Mouse (Mus musculus) cerebral cortex, adult 2 months (tissue): ENCODE results near the gene Rtbdn.

Source experiments
- WGBS: fragments of 180-500 bp; shearing (Covaris S2); methylation state at CpG from one replicate; pipeline ENCODE4 v1.1.7; 2018; 5-methylcytosine and 5-hydroxymethylcytosine counted together

The Rtbdn gene

GRCm38 (mm10) chr8:84956768-84957167, 10.0 kb downstream of the Rtbdn start:
- WGBS: 44% methylated on average over 2 of the region's 2 CpGs

- WGBS: 91% methylated on average over 7 of the region's 7 CpGs
Observed at GRCm38 (mm10) chr8:84959811-84960210, 13.0 kb downstream of the Rtbdn start.

DNA sequence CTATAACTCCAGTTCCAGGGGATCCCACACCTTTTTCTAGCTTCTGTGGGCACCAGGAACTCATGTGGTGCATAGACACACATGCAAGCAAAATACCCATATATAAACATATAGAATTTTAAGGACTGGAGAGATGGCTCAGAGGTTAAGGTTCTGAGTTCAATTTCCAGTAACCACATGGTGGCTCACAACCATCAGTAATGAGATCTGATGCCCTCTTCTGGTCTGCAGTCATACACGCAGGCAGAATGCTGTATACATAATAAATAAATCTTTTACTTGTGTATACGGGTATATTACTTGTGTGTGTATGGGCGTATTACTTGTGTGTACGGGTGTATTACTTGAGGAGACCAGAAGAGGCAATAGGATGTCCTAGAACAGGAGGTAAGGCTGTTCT, 17.2 kb downstream of the Rtbdn start:
- 84% methylated on average over 4 of the region's 4 CpGs for WGBS

GRCm38 (mm10) chr8:84965731-84966291, 19.0 kb downstream of the Rtbdn start:
- under 1% methylated on average over 41 of the region's 41 CpGs for WGBS

DNA sequence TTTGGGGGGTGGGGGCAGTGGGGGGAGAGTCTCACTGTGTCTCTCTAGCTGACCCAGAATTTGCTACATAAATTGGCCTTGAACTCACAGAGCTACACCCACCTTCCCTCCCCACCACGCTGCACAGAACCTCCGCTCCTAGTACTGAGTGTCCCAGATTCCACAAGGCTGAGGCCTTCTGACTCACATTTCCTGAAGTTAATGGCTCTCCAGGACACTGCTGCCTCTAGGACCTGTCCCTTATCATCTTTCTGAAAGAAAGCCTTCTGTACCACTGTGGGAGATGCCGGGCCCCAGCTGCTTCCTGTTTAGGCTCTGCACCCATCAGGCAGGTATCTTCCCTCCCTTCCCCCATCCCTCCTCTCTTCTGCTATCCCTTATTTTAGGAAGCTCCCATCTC, 19.8 kb downstream of the Rtbdn start:
- WGBS: 58% methylated on average over 3 of the region's 3 CpGs

DNA sequence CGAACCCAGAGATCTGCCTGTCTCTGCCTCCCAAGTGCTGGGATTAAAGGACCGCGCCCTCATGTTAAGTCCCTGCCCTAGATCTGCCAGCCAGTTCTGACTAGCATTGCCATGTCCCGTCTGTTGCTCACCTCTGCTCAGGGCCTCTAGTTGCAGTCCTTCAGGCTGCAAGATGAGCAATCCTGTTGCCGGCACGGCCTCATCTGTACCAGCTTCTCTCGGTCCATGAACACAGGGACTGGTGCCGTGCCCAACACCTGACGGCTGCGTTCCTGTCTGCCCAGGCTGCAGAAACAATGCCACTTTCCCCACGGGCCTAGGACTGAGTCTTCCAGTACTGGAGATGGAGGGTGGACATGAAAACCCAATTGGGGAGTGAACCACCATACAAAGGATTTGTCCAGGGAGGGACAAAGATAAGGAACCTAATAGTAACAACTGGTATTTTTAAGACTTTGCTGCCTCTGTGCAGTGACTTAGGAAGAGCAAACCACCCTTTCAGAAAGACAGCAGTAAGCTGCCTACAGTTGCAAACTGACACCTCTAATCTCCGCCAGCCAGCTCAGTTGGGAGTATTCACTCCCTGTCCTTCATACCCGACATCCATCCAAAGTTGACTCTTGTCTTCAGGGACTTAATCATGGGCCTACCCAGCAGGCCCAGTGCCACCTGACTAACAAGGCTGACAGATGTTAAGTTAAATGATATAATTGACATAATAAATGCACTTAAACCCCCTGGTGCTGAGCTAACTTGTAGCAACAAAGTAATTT, 20.9 kb downstream of the Rtbdn start:
- 89% methylated on average over 13 of the region's 13 CpGs for WGBS

GRCm38 (mm10) chr8:84968650-84969049, 21.9 kb downstream of the Rtbdn start:
- 14% methylated on average over 2 of the region's 2 CpGs for WGBS

- under 1% methylated on average over 56 of the region's 56 CpGs for whole genome bisulfite sequencing
Observed at GRCm38 (mm10) chr8:84969241-84970134, 22.7 kb downstream of the Rtbdn start, which contains the start of the genes Gm49661, Prdx2 and Rnaseh2a. Gm49661 (minus strand) TSS chr8:84969433. Prdx2 (plus strand) TSS chr8:84969587. Rnaseh2a (minus strand) TSS chr8:84969767.

GRCm38 (mm10) chr8:84970135-84970790, 23.5 kb downstream of the Rtbdn start:
- 6% methylated on average over 21 of the region's 21 CpGs for WGBS

DNA sequence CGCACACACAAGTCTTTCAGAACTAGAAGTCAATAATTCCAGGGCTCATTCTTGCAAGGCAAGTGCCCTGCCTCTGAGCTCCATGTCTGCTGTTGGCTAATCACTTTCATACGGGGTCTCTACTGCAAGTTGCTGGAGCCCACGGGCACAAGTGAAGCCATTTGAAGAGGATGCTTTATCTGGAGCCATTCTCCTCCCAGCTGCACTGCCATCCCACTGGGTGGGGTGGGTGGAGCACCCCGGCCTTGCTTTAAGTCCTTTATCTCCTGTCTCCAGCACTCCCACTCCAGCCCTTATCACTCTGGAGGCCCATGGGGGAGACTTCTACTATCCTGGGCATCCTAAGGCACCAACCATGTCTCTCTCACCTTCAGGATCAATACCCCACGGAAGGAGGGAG, 24.1 kb downstream of the Rtbdn start:
- WGBS: 47% methylated on average over 5 of the region's 5 CpGs

DNA sequence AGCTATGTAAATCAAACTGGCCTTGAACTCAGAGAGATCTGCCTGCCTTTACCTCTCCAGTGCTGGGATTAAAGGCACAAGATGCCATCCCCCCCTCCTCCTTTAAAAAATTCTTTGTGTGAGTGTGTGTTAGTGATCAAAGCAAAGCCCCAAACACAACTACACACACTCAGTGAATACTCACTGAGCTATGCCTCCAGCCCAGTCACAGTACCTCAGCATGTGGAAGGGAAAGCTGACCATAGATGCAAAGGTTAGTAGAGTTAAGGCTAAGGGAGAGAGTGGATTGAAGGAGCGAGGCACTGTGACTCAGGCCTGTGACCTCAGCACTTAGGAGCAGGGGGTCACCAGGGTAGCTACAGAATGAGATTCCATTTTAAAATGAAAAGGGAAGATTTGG, 26.3 kb downstream of the Rtbdn start:
- WGBS: 85% methylated on average over 1 of the region's 1 CpGs

DNA sequence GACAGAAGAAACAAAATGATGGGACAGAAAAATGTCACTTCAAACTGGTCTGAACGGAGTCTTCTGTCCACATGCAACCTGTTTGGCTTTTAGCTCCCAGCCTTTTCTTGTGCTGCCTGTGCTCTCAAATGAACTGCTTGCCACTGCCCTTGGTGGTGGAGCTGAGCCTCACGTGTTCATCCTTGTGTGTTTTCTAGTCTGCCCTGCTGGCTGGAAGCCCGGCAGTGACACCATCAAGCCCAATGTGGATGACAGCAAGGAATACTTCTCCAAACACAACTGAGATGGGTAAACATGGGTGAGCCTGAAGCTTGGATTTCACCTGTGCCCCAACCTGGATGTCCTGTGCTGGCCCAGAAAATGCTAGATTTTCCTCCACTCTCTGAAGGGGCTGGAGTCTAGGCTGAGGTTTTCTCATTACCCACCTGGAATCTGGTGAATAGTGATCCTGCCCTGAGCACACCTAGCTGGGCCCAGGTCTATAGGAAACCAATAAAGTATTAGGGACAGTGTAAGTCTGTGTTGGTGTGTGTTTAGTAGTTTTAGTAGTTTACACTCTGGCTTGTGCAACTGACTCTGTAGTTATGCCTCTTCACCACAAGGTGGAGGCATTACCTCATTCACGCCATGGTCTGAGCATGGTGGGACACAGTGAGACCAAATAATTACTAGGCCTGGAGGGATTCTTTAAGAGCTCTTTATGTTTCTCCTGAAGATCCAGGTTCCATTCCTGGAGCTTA, 27.2 kb downstream of the Rtbdn start:
- 37% methylated on average over 4 of the region's 4 CpGs for whole genome bisulfite sequencing

DNA sequence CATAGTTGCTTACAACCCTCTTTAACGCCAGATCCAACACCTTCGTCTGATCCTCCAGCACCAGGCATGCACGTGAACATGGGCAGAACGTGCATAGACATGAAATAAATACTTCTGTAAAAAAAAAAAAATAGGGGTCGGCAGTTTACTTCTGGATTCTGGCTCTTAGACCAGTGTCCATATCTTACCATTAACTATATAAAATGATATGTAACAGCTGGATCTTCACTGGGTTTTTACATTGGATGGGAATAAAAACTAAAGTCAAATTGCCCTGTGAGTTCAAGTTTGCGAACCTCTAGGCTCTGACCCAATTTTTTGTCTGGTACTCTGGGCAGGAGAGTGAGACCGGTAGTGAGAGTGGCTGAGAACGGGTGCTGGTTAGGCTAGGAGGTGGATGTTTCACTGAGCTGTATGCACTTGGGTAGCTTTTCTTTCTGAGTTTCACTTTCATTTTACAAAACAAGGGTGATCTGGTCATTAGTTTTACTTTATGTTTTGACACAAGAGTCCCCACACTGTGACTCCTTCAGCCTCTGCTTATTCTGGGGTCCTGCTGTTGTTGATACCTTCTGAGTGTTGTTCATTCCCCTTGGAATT, 27.9 kb downstream of the Rtbdn start:
- 73% methylated on average over 8 of the region's 8 CpGs for WGBS

DNA sequence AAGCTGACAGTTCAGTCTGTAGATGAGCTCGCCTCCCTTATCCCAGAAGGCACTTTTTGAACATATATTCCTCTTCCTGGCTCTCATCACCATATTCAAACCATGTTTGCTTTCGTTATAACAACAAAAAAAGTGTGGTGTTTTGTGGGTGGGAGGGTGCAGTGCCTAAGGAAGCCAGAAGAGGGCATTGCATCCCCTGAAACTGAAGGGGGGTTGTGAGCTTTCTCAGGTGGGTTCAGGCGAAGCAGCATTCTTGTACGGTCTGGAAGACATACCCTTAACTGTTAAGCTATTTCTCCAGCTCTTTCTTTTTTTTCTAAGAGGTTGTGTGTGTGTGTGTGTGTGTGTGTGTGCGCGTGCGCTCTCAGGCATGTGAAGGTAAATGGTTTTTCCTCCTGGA, 28.6 kb downstream of the Rtbdn start:
- 17% methylated on average over 7 of the region's 7 CpGs for WGBS

DNA sequence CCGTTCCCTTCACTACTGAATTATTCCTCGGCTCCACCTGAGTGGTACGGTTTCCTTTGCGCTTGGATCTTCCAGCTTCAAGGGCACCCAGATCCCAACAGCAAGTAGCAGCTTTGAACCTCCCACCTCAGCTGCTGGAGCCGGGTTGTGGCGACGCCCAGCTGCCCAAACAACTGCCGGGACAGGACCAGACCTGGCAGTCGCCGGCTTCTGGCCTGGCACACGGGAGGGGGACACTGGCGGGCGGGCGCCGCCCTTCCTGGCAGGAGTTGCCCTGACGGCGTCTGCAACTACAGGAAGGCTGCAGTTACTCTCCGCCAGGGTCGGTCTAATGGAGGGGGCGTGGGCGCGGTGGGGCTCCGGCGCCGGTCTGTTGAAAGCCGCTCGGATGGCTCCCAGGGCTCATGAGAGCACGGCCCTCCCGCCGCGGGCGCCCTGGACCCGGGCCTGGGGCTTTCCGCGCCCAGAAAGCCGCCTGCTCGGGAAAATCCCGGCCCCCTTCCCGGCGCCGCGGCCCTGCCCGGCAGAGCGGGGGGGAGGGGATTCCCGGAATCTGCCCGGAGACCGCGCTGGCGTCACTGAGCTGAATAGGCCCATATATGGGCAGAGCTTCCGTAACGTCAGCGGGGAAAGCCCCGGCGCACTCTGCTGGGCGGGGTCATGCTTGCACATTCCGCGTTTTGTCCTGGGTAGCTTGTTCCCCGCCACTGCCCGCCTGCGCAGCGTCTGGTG, 29.4 kb downstream of the Rtbdn start:
- under 1% methylated on average over 61 of the region's 61 CpGs for WGBS

DNA sequence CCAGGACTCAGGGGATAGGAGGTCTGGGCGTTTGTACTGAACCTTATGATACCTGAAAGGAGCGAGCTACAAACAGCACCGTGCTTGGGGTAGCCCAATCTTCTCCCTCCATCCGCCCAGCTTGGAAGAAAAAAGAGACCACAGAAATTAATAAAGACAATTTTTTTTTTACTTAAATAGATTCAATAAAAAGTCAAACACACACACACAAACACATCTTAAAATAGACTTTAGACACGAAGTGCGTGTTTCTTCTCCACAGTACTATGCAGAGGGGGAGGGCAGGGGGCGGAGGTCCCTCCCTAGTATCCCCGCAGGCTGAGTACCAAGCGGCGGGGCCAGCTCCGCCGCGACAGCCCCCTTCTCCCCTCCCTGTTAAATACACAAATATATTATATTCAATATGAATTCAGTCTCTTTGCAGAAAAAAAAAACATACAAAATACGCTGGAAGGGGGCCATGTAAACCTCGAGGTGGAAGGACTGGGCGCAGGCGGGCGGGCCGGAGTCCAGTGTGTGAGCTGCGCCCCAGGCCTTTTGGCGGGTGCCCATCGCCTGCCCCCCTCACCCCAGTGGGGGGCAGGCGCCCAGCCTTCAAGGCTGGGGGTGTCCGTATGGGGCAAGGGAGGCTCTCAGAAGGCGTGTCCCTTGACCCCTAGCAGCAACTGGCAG, 30.1 kb downstream of the Rtbdn start:
- under 1% methylated on average over 25 of the region's 25 CpGs for WGBS

DNA sequence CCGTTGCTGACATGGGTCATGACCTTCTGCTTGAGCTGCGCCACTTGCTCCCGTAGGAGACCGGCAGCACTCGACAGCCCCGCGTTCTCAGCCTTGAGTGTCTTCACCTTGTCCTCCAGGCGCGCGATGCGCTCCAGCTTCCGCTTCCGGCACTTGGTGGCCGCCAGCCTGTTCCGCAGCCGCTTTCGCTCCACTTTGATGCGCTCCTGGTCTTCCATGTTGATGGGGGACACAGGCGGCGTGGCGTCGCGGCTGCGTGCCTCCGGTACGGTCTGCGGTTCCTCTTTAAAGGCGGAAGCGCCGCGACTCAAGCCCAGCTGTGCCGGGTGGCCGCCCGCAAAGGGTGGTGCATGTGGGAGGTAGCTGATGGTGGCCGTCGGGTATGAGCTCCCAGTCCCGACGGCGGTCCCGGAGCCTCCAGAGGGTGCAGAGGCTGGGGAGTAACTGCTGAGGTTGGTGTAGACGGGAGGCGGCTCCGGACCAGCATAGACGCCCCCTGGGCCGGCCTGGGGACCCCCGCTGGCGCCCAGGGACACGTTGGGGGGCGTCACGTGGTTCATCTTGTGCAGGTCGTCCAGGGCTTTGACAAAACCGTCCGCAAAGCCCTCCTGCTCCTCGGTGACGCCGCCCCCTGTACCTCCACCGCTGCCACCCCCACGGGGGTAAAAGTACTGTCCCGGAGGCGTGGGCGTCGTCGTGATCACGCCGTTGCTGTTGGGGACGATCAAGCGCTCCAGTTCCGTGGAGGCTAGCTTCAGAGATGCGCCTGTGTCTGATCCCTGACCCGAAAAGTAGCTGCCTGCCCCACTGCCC, 30.9 kb downstream of the Rtbdn start:
- under 1% methylated on average over 70 of the region's 70 CpGs for WGBS

DNA sequence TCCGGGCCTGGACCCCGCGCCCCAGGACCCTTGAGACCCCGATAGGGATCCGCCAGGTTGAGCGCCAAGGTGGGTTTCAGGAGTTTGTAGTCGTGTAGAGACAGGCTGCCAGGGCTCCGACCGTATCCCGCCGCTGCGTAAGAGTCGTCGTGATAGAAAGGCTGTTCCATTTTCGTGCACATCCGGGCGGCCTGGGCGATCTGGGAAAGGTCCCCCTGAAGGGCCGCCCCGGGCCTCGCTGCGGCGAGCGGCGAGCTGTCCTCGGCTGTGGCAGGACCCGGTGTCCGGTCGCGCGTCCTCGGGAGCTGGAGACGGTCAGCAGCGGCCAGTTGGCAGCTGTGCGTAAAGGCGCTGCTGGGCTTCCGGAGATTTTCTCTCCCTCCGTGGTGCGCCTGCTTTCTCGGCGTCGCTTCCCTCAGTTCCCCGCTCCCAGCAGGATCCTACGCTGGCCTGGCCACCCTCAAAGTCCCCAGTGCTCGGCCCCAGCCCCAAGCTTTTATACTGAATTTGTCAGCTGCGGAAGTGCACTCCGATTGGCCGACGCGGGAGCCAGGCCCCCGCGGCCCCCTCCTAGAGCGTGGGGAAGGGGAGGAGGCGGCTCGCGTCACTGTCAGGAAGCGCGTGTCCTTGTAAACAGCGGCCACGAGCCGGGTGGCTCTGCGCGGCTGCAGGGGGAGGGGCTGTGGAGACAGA, 31.6 kb downstream of the Rtbdn start, which contains the start of gene Junb:
TSS of gene Junb (minus strand) at position 471 of the 693 bp plus-strand sequence.
- under 1% methylated on average over 63 of the region's 63 CpGs for WGBS
